Mouse (Mus musculus): Measurements from ENCODE around the gene Clptm1. TPM values are rescaled to one million over a fixed set of nuclear protein-coding genes. Genes with fewer than 3 reads are reported as not detected.

Gene Clptm1
- 108 and 109 TPM in 2 replicates for polyA plus RNA-seq (2015; fragmentation: Nextera tagmentation; extraction: Ambion mirVana)

- Histone ChIP-seq H3K4me1 (replicated peaks) (peaks cover 47% of the 10 kb centered on the region), H3K4me2 (peak within 1 kb of the TSS; percentile 92), H3K9ac (peak within 1 kb of the TSS; percentile 99), H3K36me3 (peaks cover 16% of the 10 kb centered on the region), H3K4me3 (peak within 1 kb of the TSS; percentile 100), H3K9me3 (no peaks in the 10 kb centered on the region), H3K27me3 (no peaks in the 10 kb centered on the region), H3K27ac (peak within 1 kb of the TSS; percentile 94)
- WGBS = under 1% methylated on average over 63 of the region's 63 CpGs
- ATAC-seq (ENCODE audit: low FRiP score) = peak; percentile 86
Measured at GRCm38 (mm10) chr7:19664955-19665841, at the start of gene Clptm1. Gene Clptm1, minus strand, starts transcription at chr7:19665033.

- no peak overlapping the region for H3K4me3 ChIP-seq
Measured at GRCm38 (mm10) chr7:19713598-19713997, 48.8 kb upstream of the Clptm1 start.

GRCm38 (mm10) chr7:19713196-19713595 lies 48.4 kb upstream of the Clptm1 start:
- Histone ChIP-seq H3K4me2 (no peak overlapping the region), H3K36me3 (peaks cover 49% of the 10 kb centered on the region), H3K4me3 (no peak overlapping the region), H3K27me3 (no peaks in the 10 kb centered on the region), H3K9me3 (no peaks in the 10 kb centered on the region), H3K27ac (no peak overlapping the region), H3K4me1 (replicated peaks) (peaks cover 26% of the 10 kb centered on the region), H3K9ac (no peak overlapping the region)
- no peak for ATAC-seq (ENCODE audit: low FRiP score)
- WGBS = 60% methylated on average over 4 of the region's 4 CpGs

More at GRCm38 (mm10) chr7:19713598-19713997, 48.8 kb upstream of the Clptm1 start:
- Histone ChIP-seq H3K36me3 (peaks cover 46% of the 10 kb centered on the region), H3K9ac (no peak overlapping the region), H3K9me3 (no peaks in the 10 kb centered on the region), H3K27ac (no peak overlapping the region), H3K4me1 (replicated peaks) (peaks cover 26% of the 10 kb centered on the region), H3K4me2 (no peak overlapping the region; the same call in 1 of the 2 replicates), H3K27me3 (no peaks in the 10 kb centered on the region)
- no peak for ATAC-seq (ENCODE audit: low FRiP score)
- WGBS = 91% methylated on average over 9 of the region's 9 CpGs

GRCm38 (mm10) chr7:19712414-19712813 lies 47.6 kb upstream of the Clptm1 start:
- H3K4me1 ChIP-seq (replicated peaks) = peaks cover 26% of the 10 kb centered on the region
- H3K9ac ChIP-seq = no peak overlapping the region
- H3K9me3 ChIP-seq = no peaks in the 10 kb centered on the region
- no peak overlapping the region for H3K4me3 ChIP-seq
- H3K27ac ChIP-seq = no peak overlapping the region
- ATAC-seq (ENCODE audit: low FRiP score) = no peak
- H3K27me3 ChIP-seq = no peaks in the 10 kb centered on the region
- H3K4me2 ChIP-seq = no peak overlapping the region
- WGBS = 83% methylated on average over 4 of the region's 4 CpGs
- H3K36me3 ChIP-seq = peaks cover 56% of the 10 kb centered on the region

GRCm38 (mm10) chr7:19710650-19711049 lies 45.8 kb upstream of the Clptm1 start:
- no peak for ATAC-seq (ENCODE audit: low FRiP score)
- 94% methylated on average over 10 of the region's 10 CpGs for WGBS
- H3K9me3 ChIP-seq = no peaks in the 10 kb centered on the region

GRCm38 (mm10) chr7:19705271-19705670 lies 40.4 kb upstream of the Clptm1 start:
- WGBS = 96% methylated on average over 7 of the region's 7 CpGs
- Histone ChIP-seq H3K4me1 (replicated peaks) (peaks cover 3% of the 10 kb centered on the region; the same call in 1 of the 2 replicates), H3K9me3 (no peaks in the 10 kb centered on the region), H3K27ac (no peak overlapping the region), H3K4me3 (no peak overlapping the region), H3K9ac (no peak overlapping the region), H3K27me3 (no peaks in the 10 kb centered on the region), H3K4me2 (no peak overlapping the region), H3K36me3 (peaks cover 67% of the 10 kb centered on the region)
- no peak for ATAC-seq (ENCODE audit: low FRiP score)

More at GRCm38 (mm10) chr7:19710650-19711049, 45.8 kb upstream of the Clptm1 start:
- H3K4me2 ChIP-seq = no peak overlapping the region
- H3K9ac ChIP-seq = no peak overlapping the region
- H3K4me3 ChIP-seq = no peak overlapping the region
- peaks cover 66% of the 10 kb centered on the region for H3K36me3 ChIP-seq
- H3K4me1 ChIP-seq (replicated peaks) = peaks cover 17% of the 10 kb centered on the region
- H3K27me3 ChIP-seq = no peaks in the 10 kb centered on the region
- H3K27ac ChIP-seq = no peak overlapping the region

- Histone ChIP-seq H3K27ac (no peak overlapping the region), H3K9me3 (no peaks in the 10 kb centered on the region), H3K9ac (no peak overlapping the region), H3K4me2 (no peak overlapping the region), H3K36me3 (peaks cover 60% of the 10 kb centered on the region), H3K4me1 (replicated peaks) (peaks cover 5% of the 10 kb centered on the region), H3K4me3 (no peak overlapping the region), H3K27me3 (no peaks in the 10 kb centered on the region)
- WGBS = 97% methylated on average over 4 of the region's 4 CpGs
- no peak for ATAC-seq (ENCODE audit: low FRiP score)
Measured at GRCm38 (mm10) chr7:19704475-19704874, 39.6 kb upstream of the Clptm1 start.

- peaks cover 9% of the 10 kb centered on the region; the same call in 1 of the 2 replicates for H3K27me3 ChIP-seq
- no peaks in the 10 kb centered on the region for H3K9me3 ChIP-seq
- H3K4me2 ChIP-seq = no peak overlapping the region
- peak overlapping the region; percentile 2; the same call in 1 of the 2 replicates for H3K9ac ChIP-seq
- no peak overlapping the region for H3K27ac ChIP-seq
- no peak overlapping the region for H3K4me3 ChIP-seq
- no peak for ATAC-seq (ENCODE audit: low FRiP score)
- peaks cover 20% of the 10 kb centered on the region for H3K4me1 ChIP-seq (replicated peaks)
- peaks cover 47% of the 10 kb centered on the region for H3K36me3 ChIP-seq
- WGBS = 95% methylated on average over 16 of the region's 16 CpGs
Measured at GRCm38 (mm10) chr7:19702859-19703555, 38.2 kb upstream of the Clptm1 start.

GRCm38 (mm10) chr7:19701069-19701761 lies 36.4 kb upstream of the Clptm1 start:
- Histone ChIP-seq H3K9me3 (no peaks in the 10 kb centered on the region), H3K4me3 (no peak overlapping the region), H3K4me2 (no peak overlapping the region), H3K27ac (peak overlapping the region; percentile 73), H3K9ac (no peak overlapping the region), H3K27me3 (peaks cover 12% of the 10 kb centered on the region; the same call in 1 of the 2 replicates), H3K36me3 (peaks cover 39% of the 10 kb centered on the region), H3K4me1 (replicated peaks) (peaks cover 21% of the 10 kb centered on the region)
- peak; percentile 40; the same call in 1 of the 2 replicates for ATAC-seq (ENCODE audit: low FRiP score)
- WGBS = 30% methylated on average over 22 of the region's 22 CpGs

GRCm38 (mm10) chr7:19700299-19701068 lies 35.7 kb upstream of the Clptm1 start:
- Histone ChIP-seq H3K9me3 (no peaks in the 10 kb centered on the region), H3K27me3 (peaks cover 12% of the 10 kb centered on the region; the same call in 1 of the 2 replicates), H3K9ac (no peak overlapping the region), H3K4me3 (no peak overlapping the region), H3K27ac (0 out of 2 replicates have a peak overlapping the region, but pooled peaks have one; percentile 18), H3K36me3 (peaks cover 39% of the 10 kb centered on the region), H3K4me1 (replicated peaks) (peaks cover 21% of the 10 kb centered on the region), H3K4me2 (no peak overlapping the region)
- WGBS = 62% methylated on average over 12 of the region's 12 CpGs
- ATAC-seq (ENCODE audit: low FRiP score) = no peak

GRCm38 (mm10) chr7:19699827-19700148 lies 35.0 kb upstream of the Clptm1 start:
- Histone ChIP-seq H3K4me3 (no peak overlapping the region), H3K27ac (peak overlapping the region; percentile 19; the same call in 1 of the 2 replicates), H3K36me3 (peaks cover 36% of the 10 kb centered on the region), H3K4me1 (replicated peaks) (peaks cover 21% of the 10 kb centered on the region), H3K9me3 (no peaks in the 10 kb centered on the region), H3K27me3 (peaks cover 12% of the 10 kb centered on the region; the same call in 1 of the 2 replicates), H3K4me2 (no peak overlapping the region), H3K9ac (no peak overlapping the region)
- no peak for ATAC-seq (ENCODE audit: low FRiP score)
- whole genome bisulfite sequencing = 87% methylated on average over 4 of the region's 4 CpGs
